Mouse (Mus musculus) neural tube, embryonic 12.5 days (tissue): ENCODE measurements around the gene B3gat1. TPM values are rescaled to one million over a fixed set of nuclear protein-coding genes. Genes with fewer than 3 reads are reported as not detected.

Source experiments
- ATAC-seq: fragments of 200-750 bp; cut with Nextera tagmentation; 2 replicates; pipeline ENCODE4 v1.8.0; 2017; ENCODE audit warnings: low read depth, mild to moderate bottlenecking, moderate TSS enrichment, moderate library complexity; ENCODE audit not compliant: low FRiP score
- H3K27ac ChIP-seq: fragments of 300-500 bp; sonication (generic); 2 replicates; pipeline ENCODE4 v1.5.1; 2016
- H3K27me3 ChIP-seq: fragments of 300-500 bp; sonication (generic); replicated peaks from 2 replicates; pipeline ENCODE4 v1.6.1; 2016; ENCODE audit warnings: mild to moderate bottlenecking
- H3K36me3 ChIP-seq: fragments of 300-500 bp; sonication (generic); 2 replicates; pipeline ENCODE4 v1.6.1; 2016; ENCODE audit warnings: mild to moderate bottlenecking
- H3K4me1 ChIP-seq: fragments of 300-500 bp; sonication (generic); 2 replicates; pipeline ENCODE4 v1.6.1; 2016
- H3K4me2 ChIP-seq: fragments of 300-500 bp; sonication (generic); replicated peaks from 2 replicates; pipeline ENCODE4 v1.6.1; 2016; ENCODE audit warnings: mild to moderate bottlenecking
- H3K4me3 ChIP-seq: fragments of 300-500 bp; sonication (generic); 2 replicates; pipeline ENCODE4 v1.5.1; 2016
- H3K9ac ChIP-seq: fragments of 300-500 bp; sonication (generic); 2 replicates; pipeline ENCODE4 v1.6.1; 2016; ENCODE audit warnings: mild to moderate bottlenecking
- H3K9me3 ChIP-seq: fragments of 300-500 bp; sonication (generic); 2 replicates; pipeline ENCODE4 v1.6.1; 2016; ENCODE audit warnings: mild to moderate bottlenecking
- WGBS: fragments of 180-500 bp; shearing (Covaris S2); methylation state at CpG from one replicate; pipeline ENCODE4 v1.1.7; 2016; 5-methylcytosine and 5-hydroxymethylcytosine counted together
- polyA plus RNA-seq: library from polyadenylated mRNA; unstranded; fragments of >200 nt; fragmentation: Nextera tagmentation; extraction: Ambion mirVana; gene quantifications from 2 replicates; pipeline ENCODE4 v1.2.1, GENCODE M21; 2016

The B3gat1 gene
- polyA plus RNA-seq = 13.8 and 14.4 TPM in 2 replicates

DNA sequence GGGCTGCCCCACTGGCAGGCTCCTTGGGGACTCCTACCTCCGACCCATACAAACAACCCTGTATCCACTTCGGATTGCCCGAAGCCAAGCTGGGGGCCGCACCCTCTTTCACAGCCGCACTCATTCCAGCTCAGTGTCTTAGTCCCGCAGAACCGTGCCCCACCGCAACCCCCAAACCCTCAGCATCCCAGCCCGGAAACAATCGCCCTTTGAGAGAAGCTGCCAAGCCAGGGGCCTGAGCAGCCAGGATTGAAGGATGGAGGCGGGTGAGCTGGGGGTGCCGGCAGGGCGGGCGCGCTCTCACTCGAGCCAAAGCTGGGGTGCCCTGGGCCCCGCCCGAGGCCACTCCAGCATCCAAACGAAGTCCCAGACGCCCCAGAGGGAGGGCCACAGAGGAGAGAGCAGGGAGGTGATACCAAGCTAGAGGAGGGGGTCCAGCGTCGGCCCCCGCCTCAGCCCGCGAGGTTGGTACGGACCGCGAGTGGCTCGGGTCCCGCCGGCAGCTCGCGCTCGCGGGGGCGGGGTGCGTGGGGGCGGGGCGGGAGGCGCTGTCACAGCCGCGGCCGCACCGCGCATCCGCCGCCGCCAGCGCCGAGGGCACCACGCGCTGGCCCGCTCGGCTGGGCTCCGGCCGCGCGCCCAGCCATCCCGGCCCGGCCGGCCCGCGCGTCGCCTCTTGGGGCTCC is at the start of gene B3gat1:
B3gat1 (plus strand) TSS at position 523 of the 686 bp plus-strand sequence.
- peaks cover 3% of the 10 kb centered on the region; the same call in 1 of the 2 replicates for H3K4me1 ChIP-seq
- peak within 1 kb of the TSS; percentile 90 for H3K9ac ChIP-seq
- H3K4me2 ChIP-seq = peak within 1 kb of the TSS; percentile 87
- peaks cover 5% of the 10 kb centered on the region; the same call in 1 of the 2 replicates for H3K27me3 ChIP-seq
- WGBS = under 1% methylated on average over 61 of the region's 65 CpGs
- peak within 1 kb of the TSS; percentile 72 for H3K27ac ChIP-seq
- peak within 1 kb of the TSS; percentile 80 for H3K4me3 ChIP-seq
- H3K36me3 ChIP-seq = no peaks in the 10 kb centered on the region
- no peaks in the 10 kb centered on the region for H3K9me3 ChIP-seq
- peak; percentile 89 for ATAC-seq

DNA sequence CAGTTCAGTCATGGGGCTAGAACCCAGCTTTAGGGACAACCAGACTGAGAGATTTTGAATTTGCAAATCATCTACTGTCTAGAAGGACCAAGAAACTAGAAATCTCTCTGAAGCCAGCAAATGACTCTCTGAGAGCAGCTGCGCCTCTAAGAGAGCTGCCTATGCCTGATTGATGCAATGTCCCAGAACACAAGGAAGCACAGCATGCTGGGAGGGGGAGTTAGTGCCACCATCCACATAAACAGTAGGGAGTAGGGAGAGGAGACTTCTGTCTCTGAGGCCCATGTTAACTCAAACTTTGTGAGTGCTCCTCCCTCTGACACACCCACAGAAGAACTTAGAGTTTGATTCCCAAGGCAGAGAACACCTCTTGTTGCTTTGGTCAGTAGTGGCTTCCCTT is 44.4 kb upstream of the B3gat1 start:
- Histone ChIP-seq H3K27ac (no peak overlapping the region), H3K36me3 (no peaks in the 10 kb centered on the region), H3K4me3 (no peak overlapping the region), H3K4me1 (no peaks in the 10 kb centered on the region), H3K9me3 (no peaks in the 10 kb centered on the region), H3K4me2 (no peak overlapping the region), H3K27me3 (no peaks in the 10 kb centered on the region), H3K9ac (no peak overlapping the region)
- no peak for ATAC-seq
- 73% methylated on average over 1 of the region's 1 CpGs for WGBS

DNA sequence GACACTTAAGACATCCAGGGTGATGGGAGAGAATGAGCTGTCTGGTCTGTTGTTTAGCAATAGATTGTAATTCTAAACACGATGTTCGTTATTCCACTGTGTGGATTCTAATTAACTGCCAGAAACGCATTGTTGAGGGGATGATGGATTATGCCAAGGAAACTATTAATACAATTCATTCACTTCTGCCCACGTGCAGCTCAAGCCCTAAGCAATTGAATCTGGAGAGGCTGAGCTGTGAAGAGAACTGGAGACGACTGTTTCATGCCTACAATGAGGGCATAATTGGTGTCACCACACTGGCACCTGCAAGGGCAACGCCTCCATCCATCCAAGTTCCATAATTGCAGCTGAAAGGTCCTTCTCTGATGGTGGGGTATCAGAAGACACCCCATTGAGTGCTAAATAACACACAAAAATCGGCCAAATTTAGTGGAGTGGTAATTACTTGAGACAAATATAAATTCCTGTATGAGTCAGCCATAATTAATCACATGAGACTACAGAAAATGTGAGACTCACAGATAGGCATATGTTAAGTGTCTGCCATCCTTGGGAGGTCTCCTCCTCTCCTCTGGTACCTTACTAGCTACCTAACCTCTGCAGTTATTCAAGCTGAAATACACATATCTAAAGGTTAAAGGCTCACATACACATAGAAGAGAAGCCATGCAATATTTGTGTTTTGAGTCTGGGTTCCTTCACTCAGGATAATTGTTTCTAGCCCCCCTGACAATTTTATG is 43.4 kb upstream of the B3gat1 start:
- 52% methylated on average over 7 of the region's 7 CpGs for WGBS
- H3K9ac ChIP-seq = no peak overlapping the region
- no peak overlapping the region for H3K4me3 ChIP-seq
- no peaks in the 10 kb centered on the region for H3K36me3 ChIP-seq
- no peak for ATAC-seq
- no peaks in the 10 kb centered on the region for H3K27me3 ChIP-seq
- H3K9me3 ChIP-seq = no peaks in the 10 kb centered on the region
- no peak overlapping the region for H3K4me2 ChIP-seq
- H3K27ac ChIP-seq = no peak overlapping the region
- H3K4me1 ChIP-seq = no peaks in the 10 kb centered on the region

GRCm38 (mm10) chr9:26692641-26693040 is 40.9 kb upstream of the B3gat1 start:
- Histone ChIP-seq H3K4me2 (no peak overlapping the region), H3K36me3 (no peaks in the 10 kb centered on the region), H3K4me1 (no peaks in the 10 kb centered on the region), H3K9me3 (no peaks in the 10 kb centered on the region), H3K27me3 (no peaks in the 10 kb centered on the region), H3K4me3 (no peak overlapping the region), H3K27ac (no peak overlapping the region), H3K9ac (no peak overlapping the region)
- no peak for ATAC-seq
- 76% methylated on average over 4 of the region's 4 CpGs for WGBS

DNA sequence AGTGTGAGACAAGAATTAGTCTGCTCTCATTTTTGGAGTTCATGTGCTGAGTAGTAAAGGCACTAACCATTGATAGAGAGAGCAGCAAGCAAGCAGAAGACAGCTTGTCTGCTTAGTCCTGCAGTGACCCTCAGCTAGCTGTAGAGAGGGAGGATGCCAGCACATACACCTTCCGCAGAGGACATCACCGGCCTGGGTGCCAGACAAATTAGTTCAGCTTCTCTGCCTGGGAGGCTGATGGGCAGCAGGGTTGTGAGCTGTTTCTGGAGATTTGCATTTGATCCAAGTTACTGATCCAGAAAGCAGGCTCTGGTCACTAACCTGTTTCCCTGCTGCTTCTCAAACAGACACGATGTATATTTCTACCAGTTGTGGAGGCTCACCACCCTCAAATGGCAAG is 38.9 kb upstream of the B3gat1 start:
- Histone ChIP-seq H3K27ac (no peak overlapping the region), H3K27me3 (no peaks in the 10 kb centered on the region), H3K36me3 (no peaks in the 10 kb centered on the region), H3K4me2 (no peak overlapping the region), H3K9me3 (no peaks in the 10 kb centered on the region), H3K9ac (no peak overlapping the region), H3K4me3 (no peak overlapping the region), H3K4me1 (no peaks in the 10 kb centered on the region)
- WGBS = 86% methylated on average over 3 of the region's 3 CpGs
- no peak for ATAC-seq

DNA sequence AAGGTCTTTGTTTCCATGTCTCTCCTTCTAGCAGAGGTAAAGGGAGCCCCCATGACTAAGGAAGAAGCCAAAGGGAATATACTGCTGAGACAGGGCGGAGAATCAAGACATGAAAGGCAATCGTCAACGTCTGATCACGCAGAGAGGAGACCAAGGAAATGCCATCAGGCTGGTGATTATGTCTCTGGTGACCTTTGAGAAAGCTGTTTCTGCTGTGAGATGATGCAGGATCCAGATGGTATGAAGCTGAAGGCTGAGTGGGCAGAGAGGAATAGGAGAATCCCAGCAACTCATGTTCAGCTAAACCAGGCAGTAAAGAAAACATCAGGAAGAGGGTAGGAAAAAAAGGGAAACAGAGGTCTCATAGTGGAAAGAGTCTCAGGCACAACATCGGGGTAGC is 38.4 kb upstream of the B3gat1 start:
- 71% methylated on average over 5 of the region's 5 CpGs for WGBS
- no peaks in the 10 kb centered on the region for H3K36me3 ChIP-seq
- H3K4me1 ChIP-seq = no peaks in the 10 kb centered on the region
- ATAC-seq = no peak
- no peak overlapping the region for H3K27ac ChIP-seq
- H3K9ac ChIP-seq = no peak overlapping the region
- no peak overlapping the region for H3K4me3 ChIP-seq
- no peaks in the 10 kb centered on the region for H3K9me3 ChIP-seq
- no peak overlapping the region for H3K4me2 ChIP-seq
- no peaks in the 10 kb centered on the region for H3K27me3 ChIP-seq

- 88% methylated on average over 2 of the region's 2 CpGs for WGBS
- Histone ChIP-seq H3K4me2 (no peak overlapping the region), H3K4me3 (no peak overlapping the region), H3K9me3 (no peaks in the 10 kb centered on the region), H3K27me3 (no peaks in the 10 kb centered on the region), H3K4me1 (no peaks in the 10 kb centered on the region), H3K9ac (no peak overlapping the region), H3K36me3 (no peaks in the 10 kb centered on the region), H3K27ac (no peak overlapping the region)
- no peak for ATAC-seq
Measured at GRCm38 (mm10) chr9:26698286-26698685, 35.2 kb upstream of the B3gat1 start.

GRCm38 (mm10) chr9:26700329-26700728 is 33.2 kb upstream of the B3gat1 start:
- Histone ChIP-seq H3K4me1 (no peaks in the 10 kb centered on the region), H3K4me3 (no peak overlapping the region), H3K27ac (no peak overlapping the region), H3K27me3 (no peaks in the 10 kb centered on the region), H3K4me2 (no peak overlapping the region), H3K36me3 (no peaks in the 10 kb centered on the region), H3K9me3 (no peaks in the 10 kb centered on the region), H3K9ac (no peak overlapping the region)
- ATAC-seq = no peak
- WGBS = 76% methylated on average over 2 of the region's 2 CpGs

DNA sequence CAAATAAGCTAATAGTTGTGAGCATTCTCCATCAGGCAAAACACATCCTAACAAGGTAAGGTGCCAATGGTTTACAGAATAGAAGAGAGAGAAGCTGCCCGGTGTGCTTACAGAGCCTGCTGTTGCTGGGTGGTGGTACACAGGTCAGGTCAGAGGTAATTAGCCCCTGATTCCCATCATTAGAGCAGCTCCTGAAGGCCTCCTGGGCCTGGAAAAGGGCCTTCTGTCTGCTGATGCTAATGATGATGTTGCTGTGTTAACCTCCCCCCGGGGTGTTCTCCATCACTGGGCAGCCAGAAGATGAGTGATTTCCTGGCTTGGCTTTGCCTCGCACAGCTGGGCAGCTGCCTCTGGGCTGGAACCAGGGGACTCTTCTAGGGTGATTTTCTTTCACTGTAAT is 15.1 kb upstream of the B3gat1 start:
- peak; percentile 49; the same call in 1 of the 2 replicates for ATAC-seq
- Histone ChIP-seq H3K9me3 (no peaks in the 10 kb centered on the region), H3K4me1 (no peaks in the 10 kb centered on the region), H3K36me3 (no peaks in the 10 kb centered on the region), H3K4me3 (no peak overlapping the region), H3K27me3 (no peaks in the 10 kb centered on the region), H3K27ac (no peak overlapping the region), H3K4me2 (no peak overlapping the region), H3K9ac (no peak overlapping the region)
- WGBS = 40% methylated on average over 3 of the region's 3 CpGs

- Histone ChIP-seq H3K27me3 (no peaks in the 10 kb centered on the region), H3K9ac (no peak overlapping the region), H3K4me2 (no peak overlapping the region), H3K27ac (no peak overlapping the region), H3K9me3 (no peaks in the 10 kb centered on the region), H3K4me3 (no peak overlapping the region), H3K4me1 (no peaks in the 10 kb centered on the region), H3K36me3 (no peaks in the 10 kb centered on the region)
- ATAC-seq = no peak
- WGBS = 69% methylated on average over 7 of the region's 7 CpGs
Measured at GRCm38 (mm10) chr9:26721771-26722170, 11.8 kb upstream of the B3gat1 start.

GRCm38 (mm10) chr9:26725709-26726108 is 7.8 kb upstream of the B3gat1 start:
- no peak overlapping the region for H3K27ac ChIP-seq
- WGBS = 84% methylated on average over 3 of the region's 3 CpGs

GRCm38 (mm10) chr9:26727445-26727844 is 6.1 kb upstream of the B3gat1 start:
- Histone ChIP-seq H3K4me2 (no peak overlapping the region), H3K4me1 (no peaks in the 10 kb centered on the region), H3K9me3 (no peaks in the 10 kb centered on the region), H3K27me3 (peaks cover 4% of the 10 kb centered on the region; the same call in 1 of the 2 replicates), H3K36me3 (no peaks in the 10 kb centered on the region), H3K27ac (no peak overlapping the region), H3K9ac (no peak overlapping the region), H3K4me3 (no peak overlapping the region)
- ATAC-seq = no peak
- whole genome bisulfite sequencing = 61% methylated on average over 2 of the region's 2 CpGs

More at GRCm38 (mm10) chr9:26725709-26726108, 7.8 kb upstream of the B3gat1 start:
- H3K9me3 ChIP-seq = no peaks in the 10 kb centered on the region
- H3K36me3 ChIP-seq = no peaks in the 10 kb centered on the region
- H3K27me3 ChIP-seq = no peaks in the 10 kb centered on the region
- H3K4me2 ChIP-seq = no peak overlapping the region
- no peak for ATAC-seq
- no peak overlapping the region for H3K4me3 ChIP-seq
- no peak overlapping the region for H3K9ac ChIP-seq
- H3K4me1 ChIP-seq = no peaks in the 10 kb centered on the region
